ENCODE assay signal across 10 mouse cellular contexts in the genomic region with DNA sequence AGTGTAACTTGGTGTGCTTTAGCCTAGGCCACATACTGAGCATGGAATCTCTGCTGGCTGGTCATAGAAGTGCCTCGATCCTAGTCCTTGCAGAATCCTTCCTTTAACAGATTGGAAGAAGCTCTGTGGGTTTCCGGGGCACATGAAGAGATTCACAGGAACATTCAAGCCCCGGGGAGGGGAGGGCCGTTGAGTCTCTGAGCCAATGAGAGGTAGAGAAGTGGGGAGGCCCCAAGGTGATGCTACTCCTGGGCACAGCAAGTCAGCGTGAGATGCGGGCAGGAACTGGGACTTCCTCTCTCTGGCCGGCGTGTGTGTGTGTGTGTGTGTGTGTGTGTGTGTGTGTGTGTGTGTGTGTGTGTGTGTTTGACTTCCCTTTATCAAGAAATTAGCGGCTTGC. TPM values are rescaled to one million over a fixed set of nuclear protein-coding genes. Genes with fewer than 3 reads are reported as not detected.
A peak's percentile ranks its signal among the peaks of the same experiment; 100 is the strongest.
DNase-seq lines count a peak whose midpoint lies in the region; ATAC-seq lines count a peak whose summit lies in the region.
"Had no signal": no experiment of that assay in that cellular context is flagged by ENCODE, and none has a peak within 500 bp of the region (broad histone marks: within the 10 kb centered on the region; RNA-seq: fewer than 3 reads in every experiment).

No protein-coding gene starts in this region.

- H3K36me3 ChIP-seq in intestine, embryonic 15.5 days: no peaks in the 10 kb centered on the region
- no peaks in the 10 kb centered on the region for H3K36me3 ChIP-seq in intestine, embryonic 16.5 days (ENCODE audit: control insufficient read depth, insufficient read depth, low read length)
- H3K36me3 ChIP-seq in stomach, embryonic 16.5 days (ENCODE audit: control insufficient read depth, insufficient read depth, low read length): no peaks in the 10 kb centered on the region
- H3K36me3 ChIP-seq: embryonic facial prominence, embryonic 13.5 days; heart, embryonic 13.5 days had no signal

- no peaks in the 10 kb centered on the region for H3K9me3 ChIP-seq in intestine, embryonic 15.5 days
- H3K9me3 ChIP-seq in intestine, embryonic 16.5 days (ENCODE audit: control insufficient read depth, low read length): no peaks in the 10 kb centered on the region
- 0 out of 2 replicates have a peak, but pooled peaks cover 3% of the 10 kb centered on the region for H3K9me3 ChIP-seq in stomach, embryonic 16.5 days (replicated peaks; ENCODE audit: control insufficient read depth, low read length)
- H3K9me3 ChIP-seq: heart, embryonic 13.5 days had no signal

- no peak overlapping the region for H3K27ac ChIP-seq in intestine, embryonic 15.5 days
- no peak overlapping the region for H3K27ac ChIP-seq in intestine, embryonic 16.5 days (ENCODE audit: low read length)
- no peak overlapping the region for H3K27ac ChIP-seq in stomach, embryonic 16.5 days (ENCODE audit: low read length)
- H3K27ac ChIP-seq: embryonic facial prominence, embryonic 13.5 days; heart, embryonic 13.5 days had no signal

- 72% methylated on average over 8 of the region's 9 CpGs for WGBS in intestine, embryonic 15.5 days
- 66% methylated on average over 9 of the region's 9 CpGs for WGBS in intestine, embryonic 16.5 days
- WGBS in stomach, embryonic 16.5 days: 63% methylated on average over 8 of the region's 9 CpGs

- H3K4me1 ChIP-seq in intestine, embryonic 15.5 days (replicated peaks): no peaks in the 10 kb centered on the region
- 0 out of 2 replicates have a peak, but pooled peaks cover 4% of the 10 kb centered on the region for H3K4me1 ChIP-seq in intestine, embryonic 16.5 days (ENCODE audit: control insufficient read depth, insufficient read depth, low read length)
- H3K4me1 ChIP-seq in stomach, embryonic 16.5 days (ENCODE audit: control insufficient read depth, insufficient read depth, low read length): no peaks in the 10 kb centered on the region

- DNase-seq in WW6 (ENCODE audit: low read depth, low spot score): peak; percentile 39
- peak; percentile 61 for DNase-seq in lung, postnatal 10 days
- DNase-seq in frontal cortex, postnatal 25 days (ENCODE audit: low spot score in 2 of 2): no peak
- no peak for DNase-seq in layer of hippocampus, adult 11-12 months (ENCODE audit: low spot score)
- no peak for DNase-seq in neural tube, embryonic 10.5 days (ENCODE audit: extremely low spot score, low spot score)

- H3K4me2 ChIP-seq in intestine, embryonic 15.5 days (replicated peaks): no peak overlapping the region
- H3K4me2 ChIP-seq in intestine, embryonic 16.5 days (ENCODE audit: low read depth, low read length): no peak overlapping the region
- H3K4me2 ChIP-seq in stomach, embryonic 16.5 days (ENCODE audit: low read depth, low read length): no peak overlapping the region
- H3K4me2 ChIP-seq: embryonic facial prominence, embryonic 13.5 days had no signal

- H3K9ac ChIP-seq in intestine, embryonic 15.5 days: no peak overlapping the region
- H3K9ac ChIP-seq in intestine, embryonic 16.5 days (ENCODE audit: low read depth, low read length): no peak overlapping the region
- H3K9ac ChIP-seq in stomach, embryonic 16.5 days (ENCODE audit: low read length): no peak overlapping the region
- H3K9ac ChIP-seq: embryonic facial prominence, embryonic 13.5 days; heart, embryonic 13.5 days had no signal

- H3K4me3 ChIP-seq in intestine, embryonic 15.5 days (replicated peaks): no peak overlapping the region
- H3K4me3 ChIP-seq in intestine, embryonic 16.5 days (ENCODE audit: low read length): no peak overlapping the region
- H3K4me3 ChIP-seq in stomach, embryonic 16.5 days (replicated peaks; ENCODE audit: low read length): no peak overlapping the region
- H3K4me3 ChIP-seq: embryonic facial prominence, embryonic 13.5 days; heart, embryonic 13.5 days had no signal

- peak; percentile 23; the same call in 1 of the 2 replicates for ATAC-seq in intestine, embryonic 15.5 days
- no peak for ATAC-seq in intestine, embryonic 16.5 days
- 0 out of 2 replicates have a peak, but pooled peaks have one; percentile 54 for ATAC-seq in stomach, embryonic 16.5 days (ENCODE audit: insufficient read depth, low FRiP score)

- no peaks in the 10 kb centered on the region for H3K27me3 ChIP-seq in intestine, embryonic 15.5 days (replicated peaks)
- no peaks in the 10 kb centered on the region for H3K27me3 ChIP-seq in intestine, embryonic 16.5 days (replicated peaks; ENCODE audit: control insufficient read depth, insufficient read depth, low read length)
- no peaks in the 10 kb centered on the region for H3K27me3 ChIP-seq in stomach, embryonic 16.5 days (ENCODE audit: control insufficient read depth, insufficient read depth, low read length)
- H3K27me3 ChIP-seq: embryonic facial prominence, embryonic 13.5 days; heart, embryonic 13.5 days had no signal

RNA-seq across cellular contexts. Expression of gene B4galt5, which starts 19.3 kb away (rescaled TPM):
- 9.6 and 10.8 TPM in 2 replicates for polyA plus RNA-seq in intestine, embryonic 15.5 days (2015; fragmentation: Nextera tagmentation; extraction: Ambion mirVana)
- 7.2 and 8.1 TPM in 2 replicates for polyA plus RNA-seq in intestine, embryonic 16.5 days (2015; fragmentation: Nextera tagmentation; extraction: Ambion mirVana)
- polyA plus RNA-seq in stomach, embryonic 16.5 days (2015; fragmentation: Nextera tagmentation; extraction: Ambion mirVana): 7.0 and 7.5 TPM in 2 replicates

RNA-seq across cellular contexts. Expression of gene Slc9a8, which starts 53.2 kb away (rescaled TPM):
- polyA plus RNA-seq in intestine, embryonic 15.5 days (2015; fragmentation: Nextera tagmentation; extraction: Ambion mirVana): 19.9 and 21.7 TPM in 2 replicates
- polyA plus RNA-seq in intestine, embryonic 16.5 days (2015; fragmentation: Nextera tagmentation; extraction: Ambion mirVana): 19.0 and 21.4 TPM in 2 replicates
- polyA plus RNA-seq in stomach, embryonic 16.5 days (2015; fragmentation: Nextera tagmentation; extraction: Ambion mirVana): 21.5 and 21.7 TPM in 2 replicates

Comparison
In these comparisons a context has a peak if more than half of its experiments do, and no peak if none do; other contexts are left out.
1. DNase-seq: peak in WW6 (single experiment) and lung, postnatal 10 days (single experiment); none in frontal cortex, postnatal 25 days (0 of 2), layer of hippocampus, adult 11-12 months (single experiment) and neural tube, embryonic 10.5 days (single experiment).